Mouse (Mus musculus) ZHBTc4 (cell line): Measurements from ENCODE around the gene Tmem251.
A peak's percentile ranks its signal among the peaks of the same experiment; 100 is the strongest.

Source experiments
- DNase-seq: peaks from one replicate; pipeline ENCODE4 v3.0.0-alpha.2; 2011; ENCODE audit warnings: low read depth, low spot score

The Tmem251 gene

GRCm38 (mm10) chr12:102710851-102711375, 32.6 kb upstream of the Tmem251 start:
- DNase-seq = no peak

GRCm38 (mm10) chr12:102713153-102713865, 30.3 kb upstream of the Tmem251 start:
- DNase-seq = no peak

DNA sequence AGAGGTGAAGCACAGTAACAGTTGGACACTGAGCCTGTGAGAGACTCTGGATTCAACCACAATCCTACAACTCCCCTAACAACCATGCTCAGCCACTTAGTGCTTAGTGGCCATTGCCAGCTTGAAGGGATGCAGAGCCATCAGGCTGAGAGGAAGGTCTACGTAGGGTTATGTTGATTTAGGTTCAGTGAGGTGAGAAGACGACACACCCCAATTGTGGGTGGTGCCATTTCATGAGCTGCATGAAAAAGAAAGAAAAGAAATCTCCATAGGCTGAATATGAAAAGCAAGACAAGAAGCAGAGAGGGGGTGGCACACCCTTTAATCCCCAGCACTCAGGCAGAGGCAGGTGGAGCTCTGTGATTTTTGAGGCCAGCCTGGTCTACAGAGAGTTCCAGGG, 29.4 kb upstream of the Tmem251 start:
- DNase-seq = peak; percentile 92

DNA sequence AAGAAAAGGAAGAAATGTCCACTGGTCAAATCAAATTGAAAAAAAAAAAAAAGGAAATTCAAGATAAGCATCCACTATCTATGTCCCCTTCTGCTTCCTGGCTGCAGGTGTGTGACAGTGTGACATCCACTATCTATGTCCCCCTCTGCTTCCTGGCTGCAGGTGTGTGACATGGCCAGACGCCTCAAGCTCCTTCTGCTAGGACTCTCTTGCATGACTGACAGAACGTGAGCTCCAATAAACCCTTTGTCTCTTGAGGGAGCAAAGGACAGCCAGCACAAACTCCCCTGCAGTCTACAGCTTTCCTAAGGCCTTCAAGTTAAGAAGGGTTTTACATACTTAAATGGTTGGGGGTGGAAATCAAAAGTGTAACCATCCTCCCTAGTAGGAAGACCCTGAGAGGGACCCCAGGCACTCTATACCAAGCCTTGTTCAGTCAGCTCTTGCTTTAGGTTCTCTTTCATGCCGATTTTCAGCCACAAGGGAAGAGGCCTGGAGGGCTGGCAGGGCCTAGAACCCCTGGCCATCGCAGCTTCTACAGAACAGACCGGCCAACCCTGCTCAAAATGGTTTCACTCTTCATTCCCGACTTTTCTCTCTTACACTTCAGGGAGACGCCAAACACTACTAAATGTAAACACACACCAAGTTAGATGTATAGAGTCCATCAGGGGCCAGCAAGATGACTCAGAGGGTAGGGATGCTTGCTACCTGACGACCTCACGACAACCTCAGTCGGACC, 28.7 kb upstream of the Tmem251 start:
- DNase-seq = peak; percentile 33

DNA sequence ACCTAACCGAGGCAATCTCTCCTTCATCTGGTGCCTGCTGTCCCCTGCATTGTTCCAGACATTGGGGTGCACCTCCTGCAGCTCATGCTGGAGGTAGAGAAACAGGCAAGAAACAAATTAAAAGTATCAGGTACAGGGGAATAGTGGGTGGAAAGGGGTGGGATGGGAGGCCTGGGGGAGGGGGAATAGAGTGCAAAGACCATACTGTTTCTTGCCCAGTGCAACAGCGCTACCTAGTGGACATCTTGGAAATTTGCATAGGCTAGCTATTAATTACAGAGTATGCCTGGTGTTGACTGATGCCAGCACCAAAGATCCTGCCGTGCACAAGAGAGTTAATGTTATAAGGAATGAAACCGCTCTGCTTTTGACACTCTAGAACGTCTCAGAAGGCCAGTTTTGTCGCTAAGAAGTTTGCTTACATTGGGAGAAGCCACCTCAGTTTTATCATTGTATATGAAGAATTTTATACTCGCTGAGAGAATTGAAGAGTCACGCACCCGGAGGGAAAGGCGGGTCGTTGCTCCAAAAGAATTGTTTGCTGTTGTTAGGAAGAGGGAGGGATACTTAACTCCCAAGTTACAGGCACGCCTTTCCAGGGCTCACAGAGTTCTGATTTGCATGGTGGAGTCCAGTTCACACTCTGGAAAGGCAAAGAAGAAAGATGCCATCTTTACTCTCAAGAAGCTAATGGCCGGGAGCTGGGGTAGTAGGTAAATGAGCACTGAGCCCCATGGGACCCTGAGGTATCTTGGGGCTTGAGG, 23.8 kb upstream of the Tmem251 start:
- DNase-seq = peak; percentile 90

- DNase-seq = no peak
Measured at GRCm38 (mm10) chr12:102722451-102722850, 21.1 kb upstream of the Tmem251 start.

GRCm38 (mm10) chr12:102722966-102723365, 20.6 kb upstream of the Tmem251 start:
- DNase-seq = peak; percentile 57

DNA sequence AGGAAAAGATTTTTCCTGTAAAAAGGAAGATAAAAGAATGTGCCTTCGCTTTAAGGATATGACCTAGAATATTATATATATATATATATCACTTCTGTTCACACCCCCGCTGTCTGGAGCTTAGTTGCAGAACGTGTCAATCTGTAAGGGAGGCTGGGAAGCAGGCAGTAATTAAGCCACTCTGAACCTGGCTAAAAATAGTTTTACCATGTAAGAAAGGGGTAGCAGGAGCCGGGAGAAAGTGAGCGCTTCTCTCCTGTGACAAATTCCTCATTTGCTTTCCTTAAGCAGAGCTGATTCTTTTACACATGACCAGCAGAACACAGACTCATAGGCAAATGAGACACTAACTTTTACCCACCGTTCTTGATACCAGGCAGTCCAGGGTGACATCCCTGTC, 19.7 kb upstream of the Tmem251 start:
- DNase-seq = no peak

DNA sequence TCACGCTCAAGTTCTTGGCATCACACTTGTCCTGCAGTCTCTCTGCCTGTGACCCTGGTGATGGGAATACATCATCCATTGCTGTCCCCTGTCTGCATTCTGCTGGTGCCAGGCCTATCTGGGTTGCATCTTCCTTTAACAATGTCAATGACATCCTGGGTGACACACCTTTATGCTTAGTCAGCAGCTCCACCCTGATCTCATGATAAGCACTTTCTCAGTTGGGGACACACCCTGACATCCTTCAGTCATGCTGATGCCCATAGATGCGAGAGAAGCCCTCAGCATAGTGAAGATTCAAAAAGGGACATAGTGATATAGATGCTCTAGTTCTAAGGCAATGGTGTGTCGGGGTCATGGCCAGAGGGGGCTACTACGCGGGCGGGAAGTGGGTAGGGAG, 18.4 kb upstream of the Tmem251 start:
- DNase-seq = peak; percentile 66

GRCm38 (mm10) chr12:102725761-102726175, 17.8 kb upstream of the Tmem251 start:
- peak; percentile 61 for DNase-seq

DNA sequence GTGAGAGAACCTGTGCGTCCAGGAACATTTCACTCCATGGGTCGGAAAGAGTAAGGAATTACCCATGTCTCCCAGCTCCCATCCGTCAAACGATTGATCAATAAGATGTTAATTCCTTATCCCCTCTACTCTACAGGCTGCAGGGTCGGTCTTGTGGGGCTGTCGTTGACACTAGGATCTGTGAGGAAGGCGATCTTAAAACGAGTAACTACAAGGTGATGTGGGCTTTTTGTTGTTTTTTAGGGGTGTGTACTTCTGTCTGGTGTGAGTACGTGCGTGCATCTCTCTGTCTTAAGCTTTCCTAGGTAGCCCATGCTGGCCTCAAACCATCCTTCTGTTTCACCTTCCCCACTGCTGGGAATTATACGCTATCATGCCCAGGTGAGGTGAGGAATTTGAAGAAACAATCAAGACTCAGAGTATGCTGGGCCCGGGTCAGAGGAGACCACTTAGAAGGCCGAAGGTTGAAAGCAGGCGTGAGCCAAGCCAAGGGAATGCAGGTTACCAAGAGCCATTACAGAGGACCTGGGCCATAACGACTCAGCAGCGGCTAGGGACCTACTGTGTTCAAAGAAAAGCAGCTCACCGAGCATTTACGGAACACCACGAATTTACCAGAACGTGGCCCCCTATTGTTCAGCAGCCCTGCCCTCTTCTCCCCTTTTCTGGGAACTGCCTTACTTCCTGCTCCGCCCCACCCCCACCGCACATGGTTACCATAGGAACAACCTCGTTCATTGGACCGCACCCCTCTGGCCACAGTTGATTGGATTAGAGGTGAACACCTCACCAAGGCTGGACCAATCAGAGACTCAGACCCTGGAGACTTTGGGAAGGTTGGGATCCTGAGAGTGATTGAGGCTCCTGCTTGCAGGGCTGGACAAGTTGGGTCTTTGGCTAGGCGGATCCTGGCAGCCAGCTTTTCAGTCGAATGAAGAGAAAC, 13.4 kb upstream of the Tmem251 start:
- peak; percentile 99 for DNase-seq

DNA sequence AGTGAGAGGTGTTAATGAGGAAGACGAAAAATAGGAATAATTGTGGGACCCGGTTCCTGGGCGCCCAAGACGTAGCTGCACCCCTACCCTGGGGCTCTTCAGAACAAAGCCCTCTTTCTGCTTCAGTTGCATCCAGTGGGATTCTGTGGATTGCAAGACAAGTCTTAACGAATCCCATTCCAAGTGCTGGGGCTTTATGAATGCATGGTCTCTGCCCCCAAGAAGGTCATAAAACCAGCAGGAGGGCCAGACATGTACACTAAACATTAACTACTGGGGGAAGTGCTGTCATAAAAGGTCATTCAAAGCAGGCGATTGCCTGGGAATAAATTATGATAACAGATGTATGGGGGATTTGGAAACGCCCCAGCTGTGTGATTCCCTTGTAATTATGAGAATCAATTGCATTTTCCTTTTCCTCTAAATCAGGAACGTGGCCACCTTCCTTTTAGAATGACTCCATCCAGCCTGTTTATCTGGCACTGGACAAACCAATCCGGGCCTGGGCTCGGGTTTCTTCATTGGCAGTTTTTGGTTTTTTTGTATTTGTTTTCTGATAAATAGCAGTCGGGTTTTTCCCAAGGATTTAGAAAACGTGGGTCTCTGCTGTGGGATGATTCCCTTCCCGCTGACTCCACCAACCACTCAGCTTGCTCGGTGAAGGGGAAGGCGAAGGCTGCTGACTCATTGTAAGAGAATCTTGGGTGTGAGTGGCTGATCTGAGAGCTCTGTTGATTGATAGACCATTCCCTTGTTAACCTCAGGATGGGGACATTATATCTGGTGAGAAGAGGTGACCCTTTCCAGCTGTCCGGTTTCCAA, 12.6 kb upstream of the Tmem251 start:
- peak; percentile 69 for DNase-seq

DNA sequence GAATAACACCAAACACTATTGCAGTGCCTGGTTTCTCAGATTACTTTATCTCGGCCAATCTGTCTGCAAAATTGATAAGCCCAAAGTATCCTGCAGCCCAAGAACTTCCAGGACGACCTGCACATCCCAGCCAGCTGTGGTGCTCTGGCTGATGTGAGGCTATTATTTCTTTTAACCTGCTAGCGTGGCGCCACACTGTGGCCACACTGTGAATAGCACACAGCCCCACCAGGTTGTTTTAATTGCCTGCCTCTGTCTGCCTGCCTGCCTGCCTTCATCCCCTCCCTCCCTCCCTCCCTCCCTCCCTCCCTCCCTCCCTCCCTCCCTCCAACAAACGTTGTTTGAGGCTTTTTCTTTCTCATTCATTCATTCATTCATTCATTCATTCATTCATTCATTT, 10.2 kb upstream of the Tmem251 start:
- peak; percentile 93 for DNase-seq

GRCm38 (mm10) chr12:102739096-102739495, 4.5 kb upstream of the Tmem251 start:
- DNase-seq = no peak

DNA sequence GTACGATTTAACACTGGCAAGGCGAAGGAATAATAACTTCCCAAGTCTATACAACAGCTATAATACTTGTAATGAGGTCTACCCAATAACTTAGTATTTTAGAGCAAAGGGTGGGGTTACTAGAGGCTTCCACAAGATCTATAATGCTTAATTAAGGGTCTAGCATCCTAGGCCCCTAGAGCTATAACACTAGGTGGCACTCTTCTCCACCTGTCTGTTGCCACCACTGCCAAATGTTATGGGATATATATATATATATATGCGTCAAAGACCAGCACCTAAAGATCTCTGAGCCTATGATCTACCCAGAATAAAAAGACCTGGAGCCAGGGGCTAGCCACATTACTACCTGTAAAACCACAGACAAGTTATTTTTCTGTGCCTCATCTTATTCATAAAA, 3.3 kb upstream of the Tmem251 start:
- DNase-seq = no peak

- no peak for DNase-seq
Measured at GRCm38 (mm10) chr12:102742056-102742455, 1.5 kb upstream of the Tmem251 start.

DNA sequence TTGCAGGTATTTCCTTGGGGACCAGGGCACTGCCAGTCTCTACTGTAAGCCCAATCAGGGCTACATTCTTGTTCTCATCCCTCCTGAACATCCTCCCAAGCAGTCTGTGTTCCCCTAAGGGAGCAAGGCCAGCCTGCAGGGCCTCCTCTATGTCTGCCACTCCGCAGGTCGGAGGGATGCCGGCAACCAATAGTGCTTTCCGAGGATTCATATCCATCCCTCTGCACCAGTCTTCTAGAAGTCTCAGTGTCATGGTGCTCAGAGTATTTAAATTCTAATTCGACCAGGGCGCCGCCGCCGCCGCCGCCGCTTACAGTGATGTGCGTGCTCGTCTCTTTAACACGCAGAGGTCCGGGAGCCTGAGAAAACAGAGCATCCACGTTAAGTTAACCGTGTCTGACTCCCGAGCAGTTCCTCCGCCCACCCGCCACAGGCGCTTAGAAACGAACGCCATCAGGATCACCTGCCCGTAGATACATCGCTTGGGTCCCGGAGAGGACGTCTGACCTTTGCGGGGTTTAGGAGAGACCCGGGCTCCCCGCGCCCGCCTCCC, 450 bp upstream of the Tmem251 start:
- no peak for DNase-seq

DNA sequence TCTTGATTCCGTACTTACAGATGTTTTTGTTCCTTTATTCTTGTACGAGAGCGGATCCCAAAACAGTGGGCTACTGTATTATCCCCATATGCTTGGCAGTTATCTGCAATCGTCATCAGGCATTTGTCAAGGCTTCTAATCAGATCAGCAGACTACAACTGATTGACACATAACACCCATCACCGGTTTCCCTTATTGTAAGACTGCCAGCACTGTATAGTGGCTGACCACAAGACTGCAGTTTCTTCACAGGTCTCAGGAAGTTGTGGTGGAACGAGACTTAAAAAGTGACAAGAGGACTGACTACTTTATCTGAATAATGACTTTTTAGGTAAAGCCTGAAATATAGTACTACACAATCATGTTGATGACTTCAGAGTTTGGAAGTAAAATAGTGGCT, 1.3 kb downstream of the Tmem251 start:
- DNase-seq = peak; percentile 55

DNA sequence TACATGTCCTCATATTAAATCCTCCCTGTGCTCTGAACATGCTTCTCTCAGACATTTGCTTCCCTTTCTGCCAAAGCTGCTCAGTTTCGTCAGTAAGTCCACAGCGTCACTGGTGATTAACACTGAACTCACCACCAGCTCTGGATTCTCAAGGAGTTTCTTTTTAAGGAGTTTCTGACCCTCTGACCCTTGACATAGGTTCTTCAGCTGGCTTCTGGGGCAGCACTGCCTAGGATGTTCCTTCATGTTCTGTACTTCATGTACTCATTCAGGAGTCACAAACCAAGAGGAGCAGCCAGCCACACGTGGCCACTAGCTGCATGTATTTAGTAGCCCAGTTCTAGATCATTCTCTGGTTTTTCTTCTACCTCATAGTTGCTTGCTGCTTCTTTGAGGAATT, 4.7 kb downstream of the Tmem251 start:
- no peak for DNase-seq

- DNase-seq = peak; percentile 91
Measured at GRCm38 (mm10) chr12:102756304-102756703, 12.7 kb downstream of the Tmem251 start.
